Mouse (Mus musculus) layer of hippocampus, postnatal 10 days (tissue): Measurements from ENCODE around the gene Zkscan6. TPM values are rescaled to one million over a fixed set of nuclear protein-coding genes. Genes with fewer than 3 reads are reported as not detected.
A peak's percentile ranks its signal among the peaks of the same experiment; 100 is the strongest.

Experiments
- DNase-seq, 2 experiments: peaks; one replicate each; pipeline ENCODE4 v3.0.0; 2021; ENCODE audit warnings: low spot score in 2 of 2
- long read RNA-seq: library from polyadenylated mRNA; stranded (forward); transcript quantifications from one replicate; pipeline ENCODE4 v2.0.0, GENCODE M21; 2023
- total RNA-seq, 2 experiments: library from RNA; stranded (reverse); gene quantifications; 2 replicates each; pipeline ENCODE4 v1.2.3; 2021

Zkscan6 gene
- 10 to 100 TPM; 11.6 to 14.1 TPM for total RNA-seq
- long read RNA-seq, partial matches to known transcripts, result 2 of 12 reads
- long read RNA-seq, other reads (novel, unspliced or antisense), result 6 of 12 reads

DNA sequence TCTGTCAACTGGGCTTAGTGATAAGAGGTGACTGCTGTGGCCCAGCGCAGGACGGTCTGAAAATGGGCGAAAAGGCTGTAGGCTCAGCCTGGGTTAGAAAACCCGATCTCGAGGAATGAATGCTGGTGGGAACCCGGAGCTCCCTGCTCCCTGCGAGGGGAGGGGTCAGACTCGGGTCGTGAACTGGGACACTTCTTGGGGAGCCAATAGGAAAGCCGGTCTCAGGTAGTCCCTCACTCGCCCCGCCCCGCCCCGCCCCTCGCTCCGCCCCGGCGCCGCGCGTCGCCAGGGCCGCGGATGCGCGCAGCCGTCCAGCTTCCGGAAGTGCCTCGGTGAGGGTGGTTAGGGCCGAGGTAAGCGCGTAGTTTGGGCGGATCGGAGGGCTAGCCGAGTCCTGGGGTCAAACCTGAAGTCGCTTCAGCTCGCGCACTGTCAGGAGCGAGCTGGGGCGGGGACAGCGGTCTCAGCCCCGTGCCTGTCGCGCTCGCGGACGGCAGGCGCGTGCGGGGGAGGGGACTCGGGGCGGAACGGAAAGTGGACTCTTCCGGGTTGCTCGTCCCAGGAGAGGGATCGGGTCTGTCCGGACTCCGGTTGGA lies at the start of gene Zkscan6:
Gene Zkscan6, plus strand, starts transcription at position 267 of the 596 bp plus-strand sequence.
- peak; percentile 73 to 84 for DNase-seq

GRCm38 (mm10) chr11:65759350-65759749 lies 47.6 kb upstream of the Zkscan6 start:
- no peak for DNase-seq

DNA sequence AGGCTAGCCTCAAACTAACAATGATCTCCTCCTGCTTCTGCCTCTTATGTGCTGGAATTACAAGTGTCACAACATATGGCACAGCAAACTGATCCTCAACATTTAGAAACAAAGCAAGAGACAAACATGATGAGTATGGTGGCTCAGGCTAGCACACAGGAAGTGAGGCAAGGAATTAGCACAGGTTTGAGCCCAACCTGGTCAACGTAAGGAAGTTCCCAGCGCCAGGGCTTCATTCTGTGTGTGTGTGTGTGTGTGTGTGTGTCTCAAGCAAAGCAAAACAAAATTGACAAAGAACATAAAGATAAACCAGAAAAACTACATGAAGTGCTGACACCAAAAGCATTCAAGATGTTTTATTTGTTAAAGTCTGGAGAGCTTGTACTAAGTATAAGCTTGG lies 46.1 kb upstream of the Zkscan6 start:
- DNase-seq, result no peak

DNA sequence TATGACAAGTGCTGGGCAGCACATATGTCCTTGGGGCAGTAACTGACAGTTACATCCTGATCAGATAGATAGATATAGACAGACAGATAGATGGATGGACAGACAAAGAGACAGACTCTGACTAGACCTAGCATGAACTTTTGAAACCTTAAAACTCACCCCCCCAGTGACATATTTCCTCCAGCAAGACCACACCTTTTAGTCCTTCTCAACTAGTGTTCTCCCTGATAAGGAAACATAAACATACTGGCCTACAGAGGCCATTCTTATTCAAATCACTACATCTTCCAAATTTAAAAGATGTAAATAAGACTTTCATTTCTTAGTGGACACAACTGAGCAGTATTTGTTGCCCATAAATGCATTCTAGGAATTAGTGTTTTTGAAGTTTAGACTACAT lies 38.5 kb upstream of the Zkscan6 start:
- no peak for DNase-seq

- DNase-seq, result no peak
Observed at GRCm38 (mm10) chr11:65769990-65770389, 37.0 kb upstream of the Zkscan6 start.

DNA sequence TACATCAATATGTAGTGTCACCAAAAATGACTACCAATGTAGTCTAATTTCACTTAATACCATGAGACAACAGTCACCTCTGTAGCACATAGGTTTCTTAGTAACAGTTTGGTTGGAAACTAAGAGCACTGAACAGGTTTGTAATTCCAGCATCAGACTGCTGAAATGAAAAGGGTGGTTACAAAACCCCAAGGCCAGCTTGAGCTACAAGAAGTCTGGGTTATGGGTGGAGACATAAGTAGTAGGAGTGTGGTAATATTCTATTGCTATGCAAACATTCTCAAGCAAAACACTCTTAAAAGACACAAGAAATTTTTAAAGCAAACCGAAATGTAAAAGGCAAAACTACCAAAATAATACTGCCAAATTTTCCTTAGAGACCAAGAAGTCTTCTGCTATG lies 35.4 kb upstream of the Zkscan6 start:
- DNase-seq, result no peak

DNA sequence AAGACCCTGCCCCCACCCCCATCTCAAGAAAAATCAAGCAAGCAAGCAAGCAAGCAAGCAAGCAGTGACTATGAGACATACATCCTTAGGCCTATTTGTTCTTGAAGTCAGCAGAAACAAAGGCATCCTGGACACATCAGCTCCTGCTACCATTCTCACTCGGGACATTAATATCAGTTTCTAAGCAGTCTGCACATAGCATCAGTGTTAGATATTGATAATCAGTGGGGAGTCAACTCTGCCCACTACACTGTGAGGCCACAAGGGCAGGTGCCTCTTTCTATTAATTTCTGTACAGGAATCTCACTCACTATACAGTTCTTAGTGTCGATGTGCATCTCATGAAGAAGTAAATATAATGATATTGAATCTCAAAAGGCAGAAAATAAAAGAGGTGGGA lies 33.4 kb upstream of the Zkscan6 start:
- no peak for DNase-seq

GRCm38 (mm10) chr11:65773946-65774656 lies 32.9 kb upstream of the Zkscan6 start:
- DNase-seq, result no peak

DNA sequence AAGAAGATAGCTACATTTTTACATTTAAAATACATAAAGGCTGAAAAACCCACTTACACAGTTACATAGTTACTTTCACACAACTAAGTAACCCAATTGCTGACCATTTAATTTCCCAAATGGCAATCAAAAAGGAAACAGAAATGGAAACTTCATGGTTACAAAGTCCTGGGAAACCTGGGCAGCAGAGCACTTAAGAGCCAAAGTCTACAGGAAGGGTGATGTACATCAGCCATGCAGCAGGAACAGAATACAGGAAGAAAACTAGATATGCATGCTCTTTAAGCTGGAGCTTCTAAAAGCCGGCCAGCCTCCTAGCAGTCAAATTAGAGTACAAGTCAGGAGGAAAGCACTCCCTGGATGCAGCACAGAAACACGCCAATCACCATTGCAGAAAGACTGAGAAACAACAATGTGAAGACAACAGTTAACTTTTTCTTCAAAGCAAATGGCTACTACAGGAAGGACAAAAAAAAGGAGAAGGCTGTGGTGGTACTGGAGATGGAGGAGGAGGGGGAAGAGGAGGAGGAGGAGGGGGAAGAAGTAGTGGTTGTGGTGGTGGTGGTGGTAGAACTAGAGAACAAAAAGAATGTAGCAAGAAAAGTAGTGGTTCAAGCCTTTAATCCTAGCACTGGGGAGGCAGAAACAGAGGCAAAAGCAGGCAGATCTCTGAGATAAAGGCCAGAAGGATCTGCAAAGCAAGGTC lies 29.9 kb upstream of the Zkscan6 start:
- no peak for DNase-seq

DNA sequence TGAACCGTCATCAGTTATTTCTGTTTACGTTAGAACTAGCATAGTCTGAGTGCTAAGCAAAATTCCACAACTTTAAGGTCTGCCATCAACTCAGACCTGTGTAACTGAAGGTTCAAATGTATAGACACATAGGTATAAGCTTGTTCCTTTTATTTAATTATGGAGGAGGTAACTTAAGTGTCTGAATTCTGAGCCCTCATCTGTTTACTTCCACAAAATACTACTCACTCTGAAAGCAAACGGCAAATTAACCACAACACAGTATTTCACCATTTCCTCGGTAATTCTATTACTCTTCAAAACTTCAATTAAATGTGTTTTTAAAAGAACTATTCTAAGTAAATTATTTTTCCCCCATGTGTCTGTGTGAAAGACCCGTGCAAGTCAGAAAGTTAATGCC lies 29.2 kb upstream of the Zkscan6 start:
- no peak for DNase-seq

GRCm38 (mm10) chr11:65779066-65779465 lies 27.9 kb upstream of the Zkscan6 start:
- no peak for DNase-seq

- DNase-seq, result no peak
Observed at GRCm38 (mm10) chr11:65779578-65779977, 27.4 kb upstream of the Zkscan6 start.

GRCm38 (mm10) chr11:65781596-65781995 lies 25.4 kb upstream of the Zkscan6 start:
- no peak for DNase-seq

- no peak for DNase-seq
Observed at GRCm38 (mm10) chr11:65786160-65786559, 20.8 kb upstream of the Zkscan6 start.

GRCm38 (mm10) chr11:65787421-65788151 lies 19.4 kb upstream of the Zkscan6 start:
- DNase-seq, result no peak

DNA sequence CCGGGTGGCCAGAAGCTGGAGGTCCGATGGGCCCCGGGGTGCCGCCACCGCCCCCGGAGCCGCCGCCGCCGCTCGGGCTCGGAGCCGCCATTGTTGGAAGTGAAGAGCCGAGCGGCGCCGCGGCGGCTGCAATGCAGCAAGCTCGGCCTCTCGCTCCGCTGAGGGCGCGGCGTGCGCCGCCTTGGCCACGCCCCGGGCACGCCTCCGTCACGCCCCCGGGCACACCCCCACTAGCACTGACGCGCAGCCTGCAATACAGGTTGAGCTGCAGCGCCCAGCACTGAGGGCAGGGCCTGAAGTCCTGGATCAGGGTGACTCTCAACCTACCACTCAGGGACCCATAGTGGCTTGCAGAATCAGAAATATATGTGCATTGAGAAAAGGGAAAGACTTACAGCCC lies 18.8 kb upstream of the Zkscan6 start, which contains the start of gene Map2k4:
Gene Map2k4, minus strand, starts transcription at position 144 of the 400 bp plus-strand sequence.
- DNase-seq, result peak; percentile 86 to 93

- no peak for DNase-seq
Observed at GRCm38 (mm10) chr11:65794428-65795219, 12.4 kb upstream of the Zkscan6 start.

- DNase-seq, result no peak
Observed at GRCm38 (mm10) chr11:65795896-65796295, 11.1 kb upstream of the Zkscan6 start.

- DNase-seq, result peak; percentile 47 to 67
Observed at GRCm38 (mm10) chr11:65801899-65802298, 5.1 kb upstream of the Zkscan6 start.

DNA sequence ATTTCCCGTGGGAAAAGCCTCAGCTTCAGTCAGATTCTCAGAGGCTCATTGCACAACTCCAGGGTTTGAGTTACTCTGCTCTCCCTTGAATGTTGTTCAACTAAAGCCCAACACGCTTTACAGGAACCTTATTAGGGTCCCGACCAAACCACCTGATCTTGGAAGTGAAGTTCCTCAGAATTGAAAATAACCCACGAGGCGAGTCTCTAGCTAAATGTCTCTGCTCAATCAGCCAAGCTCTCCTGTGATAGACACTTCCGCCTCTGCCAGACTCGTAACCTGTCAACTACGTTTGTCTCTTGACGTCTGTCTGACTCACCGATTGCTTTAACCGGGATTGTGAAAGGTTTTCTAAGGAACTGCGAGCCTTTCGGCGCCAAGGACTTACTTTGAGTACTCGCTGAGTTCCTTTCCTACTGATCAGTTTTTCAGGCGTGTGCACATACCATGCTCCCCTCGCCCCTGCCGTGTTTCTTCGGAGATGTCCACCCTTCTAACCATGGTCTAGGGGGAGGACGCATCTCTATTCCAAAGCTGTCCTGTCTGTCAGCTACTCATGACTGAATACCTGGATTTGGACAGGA lies 562 bp upstream of the Zkscan6 start:
- no peak for DNase-seq
